Mouse (Mus musculus) liver, postnatal 0 days (tissue): ENCODE results near the gene Slc19a1.

ENCODE experiments used
- CTCF ChIP-seq: sonication (generic); IDR thresholded peaks from 2 replicates; pipeline ENCODE4 v1.5.1; 2016; ENCODE audit warnings: antibody characterized with exemption, low read depth
- EP300 ChIP-seq: IDR thresholded peaks from 2 replicates; pipeline ENCODE4 v1.6.1; 2016; ENCODE audit warnings: antibody characterized with exemption, low read depth, mild to moderate bottlenecking

GRCm38 (mm10) chr10:76997759-76998513 lies 34.1 kb upstream of the Slc19a1 start:
- TF ChIP-seq CTCF, result no peak
- no peak for TF ChIP-seq EP300
